ENCODE assay signal across 32 mouse cellular contexts in the genomic region with DNA sequence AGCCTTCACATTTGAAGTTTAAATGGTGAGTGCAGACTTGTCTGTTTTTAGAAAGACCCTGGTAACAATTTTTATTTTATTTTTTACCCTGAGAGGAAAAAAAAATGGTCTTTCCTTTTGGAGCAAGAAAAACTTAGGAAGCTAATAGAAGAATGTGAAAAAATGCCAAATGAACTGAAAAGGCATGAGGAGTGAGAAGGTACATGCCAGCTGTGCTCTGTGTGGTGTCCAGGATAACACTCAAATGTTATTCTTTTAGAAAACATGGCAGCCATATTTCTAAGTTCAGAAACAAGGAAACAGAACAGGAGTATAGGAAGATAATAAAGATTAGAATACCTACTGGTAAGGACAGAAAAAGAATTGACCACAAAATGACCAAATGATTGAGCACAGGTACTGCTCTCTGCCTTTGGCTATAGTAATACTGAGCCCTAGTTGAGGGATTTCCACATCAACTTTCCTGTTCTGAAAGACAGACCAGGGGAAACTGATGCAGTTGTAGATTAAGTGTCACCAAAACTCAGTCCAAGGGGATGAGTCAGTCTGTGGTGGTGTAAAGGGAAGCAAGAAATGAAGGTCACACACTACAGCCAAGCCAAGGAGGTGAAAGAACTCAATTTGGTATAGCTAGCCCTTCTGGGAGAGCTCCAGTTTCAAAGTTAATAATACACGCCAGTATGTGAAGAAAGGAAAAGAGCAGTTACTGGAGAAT.
DNase-seq lines count a peak whose midpoint lies in the region; ATAC-seq and TF ChIP-seq lines count a peak whose summit lies in the region.
"Had no signal": no experiment of that assay in that cellular context is flagged by ENCODE, and none has a peak within 500 bp of the region (broad histone marks: within the 10 kb centered on the region; RNA-seq: fewer than 3 reads in every experiment).

No protein-coding gene starts in this region.

- peak; percentile 61 for DNase-seq in lung, embryonic 14.5 days
- no peak for DNase-seq in lung, postnatal 4 days
- DNase-seq in lung, postnatal 10 days: peak; percentile 4
- no peak for DNase-seq in lung, postnatal 14 days
- peak; percentile 21 for DNase-seq in lung, postnatal 36 days
- no peak for DNase-seq in adrenal gland, adult 8-10 months
- DNase-seq: adrenal gland, postnatal 14 days; B cell, adult 2 months; cerebellum, adult 11-12 months; cerebellum, adult 8-10 months; cerebellum, postnatal 10 days; cerebellum, postnatal 36 days; embryo, embryonic 11 days; gastrocnemius, adult 2 months; gastrocnemius, postnatal 14 days; heart, adult 18-20 months; heart, postnatal 10 days; heart, postnatal 36 days had no signal

- no peak for ATAC-seq in lung, embryonic 14.5 days (ENCODE audit: insufficient read depth)
- ATAC-seq: forebrain, embryonic 13.5 days; forebrain, embryonic 16.5 days; hindbrain, embryonic 16.5 days; Patski had no signal

- no peak overlapping the region for H3K4me3 ChIP-seq in lung, embryonic 14.5 days (ENCODE audit: low read depth, low read length)
- H3K4me3 ChIP-seq: embryonic facial prominence, embryonic 10.5 days; embryonic facial prominence, embryonic 13.5 days; erythroblast, embryonic 14.5 days; forebrain, embryonic 10.5 days; forebrain, embryonic 13.5 days; gastrocnemius, adult 2 months; heart, embryonic 12.5 days; heart, embryonic 15.5 days; hindbrain, embryonic 10.5 days; hindbrain, embryonic 13.5 days had no signal

- H3K27ac ChIP-seq in lung, embryonic 14.5 days (ENCODE audit: low read depth): no peak overlapping the region
- H3K27ac ChIP-seq: embryonic facial prominence, embryonic 10.5 days; embryonic facial prominence, embryonic 13.5 days; forebrain, embryonic 10.5 days; forebrain, embryonic 13.5 days; gastrocnemius, adult 2 months; heart, embryonic 15.5 days; hindbrain, embryonic 10.5 days; hindbrain, embryonic 13.5 days had no signal

- H3K4me2 ChIP-seq in lung, embryonic 14.5 days: no peak overlapping the region
- H3K4me2 ChIP-seq: embryonic facial prominence, embryonic 13.5 days; forebrain, embryonic 13.5 days; heart, embryonic 12.5 days; heart, embryonic 15.5 days; hindbrain, embryonic 13.5 days had no signal

- 94% methylated on average over 1 of the region's 1 CpGs for WGBS in lung, embryonic 14.5 days

- no peaks in the 10 kb centered on the region for H3K9me3 ChIP-seq in lung, embryonic 14.5 days (ENCODE audit: low read depth, low read length)
- H3K9me3 ChIP-seq: embryonic facial prominence, embryonic 10.5 days; embryonic facial prominence, embryonic 13.5 days; forebrain, embryonic 10.5 days; forebrain, embryonic 13.5 days; G1E; heart, embryonic 12.5 days; heart, embryonic 15.5 days; hindbrain, embryonic 10.5 days; hindbrain, embryonic 13.5 days had no signal

- H3K36me3 ChIP-seq in lung, embryonic 14.5 days (ENCODE audit: insufficient read depth): no peaks in the 10 kb centered on the region
- H3K36me3 ChIP-seq: embryonic facial prominence, embryonic 10.5 days; embryonic facial prominence, embryonic 13.5 days; forebrain, embryonic 10.5 days; G1E; heart, embryonic 12.5 days; heart, embryonic 15.5 days; hindbrain, embryonic 10.5 days; hindbrain, embryonic 13.5 days had no signal

- TF ChIP-seq CTCF in lung, embryonic 14.5 days (IDR thresholded peaks at IDR 0.05; ENCODE audit: low read depth): no peak

- no peaks in the 10 kb centered on the region for H3K27me3 ChIP-seq in lung, embryonic 14.5 days (ENCODE audit: insufficient read depth, low read length)
- H3K27me3 ChIP-seq: CH12.LX; embryonic facial prominence, embryonic 13.5 days; forebrain, embryonic 13.5 days; heart, embryonic 12.5 days; heart, embryonic 15.5 days; hindbrain, embryonic 13.5 days; Patski had no signal

- H3K4me1 ChIP-seq in lung, embryonic 14.5 days (ENCODE audit: insufficient read depth): no peaks in the 10 kb centered on the region
- H3K4me1 ChIP-seq: embryonic facial prominence, embryonic 10.5 days; embryonic facial prominence, embryonic 13.5 days; forebrain, embryonic 10.5 days; forebrain, embryonic 13.5 days; heart, embryonic 12.5 days; heart, embryonic 15.5 days; hindbrain, embryonic 10.5 days; hindbrain, embryonic 13.5 days had no signal

- no peak overlapping the region for H3K9ac ChIP-seq in lung, embryonic 14.5 days
- H3K9ac ChIP-seq: embryonic facial prominence, embryonic 13.5 days; forebrain, embryonic 13.5 days; heart, embryonic 12.5 days; heart, embryonic 15.5 days; hindbrain, embryonic 13.5 days had no signal

Comparison
In these comparisons a context has a peak if more than half of its experiments do, and no peak if none do; other contexts are left out.
1. DNase-seq: peak in lung, embryonic 14.5 days (single experiment), lung, postnatal 10 days (single experiment) and lung, postnatal 36 days (single experiment); none in lung, postnatal 4 days (0 of 2), lung, postnatal 14 days (single experiment) and adrenal gland, adult 8-10 months (single experiment).